Mouse (Mus musculus) liver, embryonic 14.5 days (tissue): ENCODE data around the gene Cpa1. TPM values are rescaled to one million over a fixed set of nuclear protein-coding genes. Genes with fewer than 3 reads are reported as not detected.

Experiments used
- ATAC-seq: fragments of 200-750 bp; cut with Nextera tagmentation; 2 replicates; pipeline ENCODE4 v1.8.0; 2017; ENCODE audit warnings: moderate number of reproducible peaks, mild to moderate bottlenecking, moderate library complexity; ENCODE audit not compliant: insufficient read depth
- DNase-seq, 3 experiments: peaks; one replicate each; pipeline ENCODE4 v3.0.0-alpha.2; 2012 to 2013; ENCODE audit warnings: low read depth in 3 of 3, low spot score in 3 of 3
- H3K27ac ChIP-seq: fragments of 300-500 bp; sonication (generic); 2 replicates; pipeline ENCODE4 v1.5.1; 2014; ENCODE audit warnings: moderate library complexity, mild to moderate bottlenecking, control low read depth, inconsistent platforms
- H3K27me3 ChIP-seq: fragments of 300-500 bp; sonication (generic); 2 replicates; pipeline ENCODE4 v1.6.1; 2014; ENCODE audit warnings: mild to moderate bottlenecking, low read length, moderate library complexity; ENCODE audit not compliant: control insufficient read depth, insufficient read depth
- H3K36me3 ChIP-seq: fragments of 300-500 bp; sonication (generic); replicated peaks from 2 replicates; pipeline ENCODE4 v1.6.1; 2014; ENCODE audit warnings: low read depth; ENCODE audit not compliant: control insufficient read depth, insufficient read depth
- H3K4me1 ChIP-seq, 2 experiments: fragments of 200-500 bp in 1 of 2; fragments of 300-500 bp in 1 of 2; sonication (generic) in 1 of 2; replicated peaks; 2 replicates each; pipeline ENCODE4 v1.6.1; 2012 to 2014; ENCODE audit warnings: antibody characterized with exemption in 1 of 2, inconsistent platforms in 1 of 2, low read length in 1 of 2; ENCODE audit not compliant: control insufficient read depth in 2 of 2, insufficient read depth in 2 of 2
- H3K4me2 ChIP-seq: fragments of 300-500 bp; sonication (generic); 2 replicates; pipeline ENCODE4 v1.6.1; 2014; ENCODE audit warnings: low read depth, mild to moderate bottlenecking, control low read depth, moderate library complexity
- H3K4me3 ChIP-seq, 2 experiments: fragments of 200-500 bp in 1 of 2; fragments of 300-500 bp in 1 of 2; sonication (generic) in 1 of 2; 2 replicates each; pipeline ENCODE4 v1.5.1; 2012 to 2014; ENCODE audit warnings: low read depth in 2 of 2, low read length in 2 of 2, mild to moderate bottlenecking in 2 of 2, control low read depth in 1 of 2, inconsistent platforms in 1 of 2, moderate library complexity in 1 of 2; ENCODE audit not compliant: insufficient read depth in 1 of 2
- H3K9ac ChIP-seq: fragments of 300-500 bp; sonication (generic); replicated peaks from 2 replicates; pipeline ENCODE4 v1.6.1; 2014; ENCODE audit warnings: mild to moderate bottlenecking, control low read depth, moderate library complexity
- H3K9me3 ChIP-seq: fragments of 300-500 bp; sonication (generic); 2 replicates; pipeline ENCODE4 v1.6.1; 2016; ENCODE audit warnings: low read length, mixed read lengths; ENCODE audit not compliant: control insufficient read depth
- CTCF ChIP-seq: IDR thresholded peaks from 2 replicates; pipeline ENCODE4 v1.5.1; 2016; ENCODE audit warnings: antibody characterized with exemption, low read depth, control low read depth
- EP300 ChIP-seq: IDR thresholded peaks from 2 replicates; pipeline ENCODE4 v1.6.1; 2016; ENCODE audit warnings: antibody characterized with exemption, low read depth
- WGBS: fragments of 180-500 bp; shearing (Covaris S2); extraction: QIAGEN DNeasy Blood & Tissue Kit; methylation state at CpG from one replicate; pipeline ENCODE4 v1.1.7; 2014; ENCODE audit not compliant: insufficient replicate concordance; 5-methylcytosine and 5-hydroxymethylcytosine counted together
- polyA plus RNA-seq, 2 experiments: library from polyadenylated mRNA; depleted of rRNA in 1 of 2; stranded (reverse) in 1 of 2; unstranded in 1 of 2; fragments of >200 nt; fragmentation: Nextera tagmentation in 1 of 2; extraction: Ambion mirVana in 1 of 2; gene quantifications; 2 replicates each; pipeline versions ENCODE4 v1.2.1 to v1.2.3; 2012 to 2014

Cpa1 gene
- polyA plus RNA-seq, 2 experiments, result 1.4 to 1.5 TPM

GRCm38 (mm10) chr6:30616491-30616941 lies 22.5 kb upstream of the Cpa1 start:
- H3K27me3 ChIP-seq, result peaks cover 12% of the 10 kb centered on the region
- H3K4me3 ChIP-seq, result no peak overlapping the region
- H3K4me2 ChIP-seq, result no peak overlapping the region
- no peaks in the 10 kb centered on the region for H3K36me3 ChIP-seq
- ATAC-seq (no peak), DNase-seq (no peak)
- 4% methylated on average over 8 of the region's 8 CpGs for WGBS
- TF ChIP-seq EP300 (no peak), CTCF (no peak)
- no peaks in the 10 kb centered on the region for H3K9me3 ChIP-seq
- no peak overlapping the region for H3K27ac ChIP-seq
- no peak overlapping the region for H3K9ac ChIP-seq
- peaks cover 0 to 4% of the 10 kb centered on the region in 2 experiments; a peak in 1 of 4 replicates for H3K4me1 ChIP-seq

- Histone ChIP-seq H3K27me3 (peaks cover 12% of the 10 kb centered on the region), H3K4me3 (no peak overlapping the region), H3K4me2 (no peak overlapping the region), H3K9ac (no peak overlapping the region), H3K9me3 (no peaks in the 10 kb centered on the region), H3K36me3 (no peaks in the 10 kb centered on the region), H3K27ac (no peak overlapping the region), H3K4me1 (peaks cover 0 to 4% of the 10 kb centered on the region in 2 experiments; a peak in 1 of 4 replicates)
- TF ChIP-seq EP300 (no peak), CTCF (no peak)
- DNase-seq (no peak), ATAC-seq (no peak)
- WGBS, result 8% methylated on average over 13 of the region's 13 CpGs
These were observed 21.7 kb upstream of the Cpa1 start for GRCm38 (mm10) chr6:30617020-30617958.

GRCm38 (mm10) chr6:30617959-30618590 lies 20.9 kb upstream of the Cpa1 start:
- H3K9me3 ChIP-seq, result no peaks in the 10 kb centered on the region
- H3K27ac ChIP-seq, result no peak overlapping the region
- H3K27me3 ChIP-seq, result peaks cover 12% of the 10 kb centered on the region
- TF ChIP-seq EP300 (no peak), CTCF (no peak; the same call in 1 of the 2 replicates)
- no peak overlapping the region for H3K9ac ChIP-seq
- no peak overlapping the region for H3K4me2 ChIP-seq
- H3K4me1 ChIP-seq, result peaks cover 0 to 4% of the 10 kb centered on the region in 2 experiments; a peak in 1 of 4 replicates
- no peak overlapping the region for H3K4me3 ChIP-seq
- 9% methylated on average over 18 of the region's 18 CpGs for WGBS
- DNase-seq (no peak), ATAC-seq (no peak)
- no peaks in the 10 kb centered on the region for H3K36me3 ChIP-seq

- Histone ChIP-seq H3K27me3 (peaks cover 12% of the 10 kb centered on the region), H3K9me3 (no peaks in the 10 kb centered on the region), H3K9ac (no peak overlapping the region), H3K4me2 (no peak overlapping the region), H3K36me3 (no peaks in the 10 kb centered on the region), H3K4me1 (peaks cover 0 to 4% of the 10 kb centered on the region in 2 experiments; a peak in 1 of 4 replicates), H3K27ac (no peak overlapping the region), H3K4me3 (no peak overlapping the region)
- no peak for DNase-seq
- 31% methylated on average over 6 of the region's 6 CpGs for WGBS
- TF ChIP-seq EP300 (no peak), CTCF (no peak)
- ATAC-seq, result no peak
These were observed 20.3 kb upstream of the Cpa1 start for GRCm38 (mm10) chr6:30618735-30619134.

GRCm38 (mm10) chr6:30619606-30620005 lies 19.4 kb upstream of the Cpa1 start:
- Histone ChIP-seq H3K27me3 (peaks cover 12% of the 10 kb centered on the region), H3K4me2 (no peak overlapping the region), H3K9me3 (no peaks in the 10 kb centered on the region), H3K4me3 (no peak overlapping the region), H3K4me1 (peaks cover 0 to 4% of the 10 kb centered on the region in 2 experiments; a peak in 1 of 4 replicates), H3K27ac (no peak overlapping the region), H3K36me3 (no peaks in the 10 kb centered on the region), H3K9ac (no peak overlapping the region)
- WGBS, result 60% methylated on average over 5 of the region's 5 CpGs
- DNase-seq, result no peak
- TF ChIP-seq CTCF (no peak), EP300 (no peak)
- ATAC-seq, result no peak
